Mouse (Mus musculus) right cerebral cortex, postnatal 14 days (tissue): ENCODE measurements around the gene Rad21l.

Experiments
- DNase-seq: peaks from one replicate; pipeline ENCODE4 v3.0.0; 2022

Gene Rad21l

GRCm38 (mm10) chr2:151668433-151668832 lies at the start of gene Rad21l:
TSS of gene Rad21l (minus strand) at chr2:151668533.
- no peak for DNase-seq

- no peak for DNase-seq
Measured at GRCm38 (mm10) chr2:151716318-151717055, 48.2 kb upstream of the Rad21l start.

- no peak for DNase-seq
Measured at GRCm38 (mm10) chr2:151715526-151715925, 47.2 kb upstream of the Rad21l start.

GRCm38 (mm10) chr2:151712647-151713046 lies 44.3 kb upstream of the Rad21l start:
- no peak for DNase-seq

GRCm38 (mm10) chr2:151702851-151703190 lies 34.5 kb upstream of the Rad21l start:
- peak; percentile 24 for DNase-seq

GRCm38 (mm10) chr2:151702146-151702850 lies 34.0 kb upstream of the Rad21l start:
- DNase-seq = peak; percentile 62

- DNase-seq = no peak
Measured at GRCm38 (mm10) chr2:151701231-151702145, 33.2 kb upstream of the Rad21l start, which contains the start of gene Tmem74b. TSS of gene Tmem74b (plus strand) at chr2:151702008.

- DNase-seq = no peak
Measured at GRCm38 (mm10) chr2:151682976-151683375, 14.6 kb upstream of the Rad21l start.

- peak; percentile 30 for DNase-seq
Measured at GRCm38 (mm10) chr2:151682357-151682756, 14.0 kb upstream of the Rad21l start.

- no peak for DNase-seq
Measured at GRCm38 (mm10) chr2:151676234-151676633, 7.9 kb upstream of the Rad21l start.

- DNase-seq = no peak
Measured at GRCm38 (mm10) chr2:151670968-151671329, 2.6 kb upstream of the Rad21l start.

GRCm38 (mm10) chr2:151670026-151670967 lies 2.0 kb upstream of the Rad21l start:
- no peak for DNase-seq

GRCm38 (mm10) chr2:151652053-151652452 lies 16.3 kb downstream of the Rad21l start:
- DNase-seq = no peak

GRCm38 (mm10) chr2:151636015-151636402 lies 32.3 kb downstream of the Rad21l start:
- DNase-seq = no peak

- no peak for DNase-seq
Measured at GRCm38 (mm10) chr2:151635362-151636014, 32.8 kb downstream of the Rad21l start.

GRCm38 (mm10) chr2:151634903-151635302 lies 33.4 kb downstream of the Rad21l start:
- DNase-seq = no peak

GRCm38 (mm10) chr2:151632982-151633381 lies 35.4 kb downstream of the Rad21l start:
- DNase-seq = no peak

- DNase-seq = peak; percentile 80
Measured at GRCm38 (mm10) chr2:151632159-151632814, 36.0 kb downstream of the Rad21l start, which contains the start of gene Snph. TSS of gene Snph (minus strand) at chr2:151632593.

- DNase-seq = no peak
Measured at GRCm38 (mm10) chr2:151631406-151632158, 36.8 kb downstream of the Rad21l start.

- DNase-seq = no peak
Measured at GRCm38 (mm10) chr2:151629310-151629709, 39.0 kb downstream of the Rad21l start.
